Mouse (Mus musculus): ENCODE data around the gene Lrp10. TPM values are rescaled to one million over a fixed set of nuclear protein-coding genes. Genes with fewer than 3 reads are reported as not detected.

Gene Lrp10
- 57.2 and 60.6 TPM in 2 replicates for polyA plus RNA-seq (2015; fragmentation: Nextera tagmentation; extraction: Ambion mirVana)

DNA sequence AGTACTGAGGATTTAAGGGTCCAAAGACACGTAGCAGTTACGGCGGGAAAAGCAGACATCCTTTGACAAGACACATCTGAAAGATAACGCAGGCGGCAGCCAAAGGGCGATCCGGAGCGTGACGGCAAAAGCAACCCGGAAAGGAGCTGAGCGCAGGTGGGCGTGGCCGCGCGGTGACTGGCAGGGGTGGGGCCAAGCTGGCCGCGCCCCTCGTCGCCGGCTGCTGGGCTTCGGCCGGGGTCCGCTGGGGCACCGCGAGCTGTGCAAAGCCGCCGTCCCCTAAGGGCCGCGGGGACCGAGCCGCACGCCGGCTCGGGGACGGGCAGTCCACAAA, at the start of gene Lrp10:
Lrp10 (plus strand) TSS at position 179 of the 334 bp plus-strand sequence.
- peak within 1 kb of the TSS; percentile 85 for H3K27ac ChIP-seq
- H3K4me2 ChIP-seq (replicated peaks): peak within 1 kb of the TSS; percentile 72
- under 1% methylated on average over 35 of the region's 35 CpGs for WGBS
- peak within 1 kb of the TSS; percentile 92 for H3K4me3 ChIP-seq (replicated peaks)
- no peaks in the 10 kb centered on the region for H3K9me3 ChIP-seq
- H3K27me3 ChIP-seq (replicated peaks): no peaks in the 10 kb centered on the region
- ATAC-seq: peak; percentile 93
- 0 out of 2 replicates have a peak, but pooled peaks cover 3% of the 10 kb centered on the region for H3K4me1 ChIP-seq (replicated peaks)
- H3K36me3 ChIP-seq: peaks cover 14% of the 10 kb centered on the region
- peak within 1 kb of the TSS; percentile 78 for H3K9ac ChIP-seq

DNA sequence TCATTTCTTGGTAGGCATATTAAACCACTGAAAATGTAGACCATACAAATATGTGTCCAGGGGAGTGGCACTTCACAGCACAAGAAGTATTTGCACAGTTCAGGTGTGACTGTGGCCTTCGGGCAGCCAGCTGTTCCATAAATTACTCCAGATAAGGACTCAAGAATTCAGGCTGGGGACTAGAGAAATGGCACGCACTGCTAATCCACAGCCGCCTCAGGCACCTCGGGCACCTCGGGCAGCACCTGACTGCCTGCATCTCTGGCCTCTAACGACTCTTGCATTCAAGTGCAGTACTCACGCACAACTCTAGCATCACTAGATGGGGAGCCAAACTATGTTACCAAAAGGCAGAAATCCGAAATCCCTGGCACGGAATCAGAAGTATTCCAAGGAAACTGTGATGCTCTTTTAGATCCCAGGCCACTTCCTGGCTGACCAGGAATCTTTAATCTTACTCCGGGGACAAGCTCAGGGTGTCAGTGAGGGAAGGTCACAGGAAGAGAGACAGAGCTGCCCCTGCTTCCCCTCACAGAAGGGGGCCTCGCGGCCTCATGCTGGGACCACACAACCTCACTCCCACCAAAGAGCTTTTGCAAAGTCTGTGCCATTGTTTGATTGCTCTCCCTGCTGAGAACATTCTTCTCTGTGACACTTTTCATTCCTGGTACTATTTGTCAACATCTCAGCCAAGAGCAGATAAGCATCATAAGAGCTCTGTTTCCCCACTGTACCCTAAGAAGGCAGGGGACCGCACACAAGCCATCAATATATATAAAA, 48.5 kb upstream of the Lrp10 start:
- Histone ChIP-seq H3K4me3 (replicated peaks) (no peak overlapping the region), H3K9me3 (no peaks in the 10 kb centered on the region; the same call in 1 of the 2 replicates), H3K4me2 (replicated peaks) (peak overlapping the region; percentile 18; the same call in 1 of the 2 replicates), H3K4me1 (replicated peaks) (peaks cover 28% of the 10 kb centered on the region), H3K9ac (no peak overlapping the region), H3K36me3 (no peaks in the 10 kb centered on the region), H3K27me3 (replicated peaks) (no peaks in the 10 kb centered on the region), H3K27ac (0 out of 2 replicates have a peak overlapping the region, but pooled peaks have one; percentile 25)
- peak; percentile 19; the same call in 1 of the 2 replicates for ATAC-seq
- 26% methylated on average over 13 of the region's 13 CpGs for WGBS

DNA sequence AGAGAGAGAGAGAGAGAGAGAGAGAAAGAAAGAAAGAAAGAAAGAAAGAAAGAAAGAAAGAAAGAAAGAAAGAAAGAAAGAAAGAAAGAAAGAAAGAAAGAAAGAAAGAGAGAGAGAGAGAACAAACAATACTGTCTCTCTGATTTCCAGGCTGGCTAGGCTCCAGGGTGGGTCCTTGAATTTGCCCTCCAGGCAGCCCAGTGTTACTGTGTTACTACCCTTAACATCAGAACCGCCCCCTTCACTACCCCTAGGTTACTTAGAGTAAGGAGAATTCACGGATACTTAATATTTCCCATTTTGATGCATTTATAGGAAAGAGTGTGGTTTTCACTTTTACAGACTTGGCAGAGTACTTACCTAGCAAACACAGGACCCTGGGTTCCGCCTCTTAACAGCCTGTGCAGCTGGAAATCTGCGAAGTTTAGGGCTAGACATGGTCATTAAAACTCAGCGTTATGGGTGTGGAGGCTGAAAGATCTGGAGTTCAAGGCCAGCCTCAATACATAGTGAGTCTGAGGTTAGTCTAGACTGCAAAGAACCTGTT, 47.6 kb upstream of the Lrp10 start:
- no peak for ATAC-seq
- Histone ChIP-seq H3K4me2 (replicated peaks) (no peak overlapping the region), H3K9ac (no peak overlapping the region), H3K4me1 (replicated peaks) (peaks cover 28% of the 10 kb centered on the region), H3K4me3 (replicated peaks) (no peak overlapping the region), H3K36me3 (no peaks in the 10 kb centered on the region), H3K27ac (no peak overlapping the region), H3K9me3 (no peaks in the 10 kb centered on the region; the same call in 1 of the 2 replicates), H3K27me3 (replicated peaks) (no peaks in the 10 kb centered on the region)
- 59% methylated on average over 5 of the region's 5 CpGs for WGBS

DNA sequence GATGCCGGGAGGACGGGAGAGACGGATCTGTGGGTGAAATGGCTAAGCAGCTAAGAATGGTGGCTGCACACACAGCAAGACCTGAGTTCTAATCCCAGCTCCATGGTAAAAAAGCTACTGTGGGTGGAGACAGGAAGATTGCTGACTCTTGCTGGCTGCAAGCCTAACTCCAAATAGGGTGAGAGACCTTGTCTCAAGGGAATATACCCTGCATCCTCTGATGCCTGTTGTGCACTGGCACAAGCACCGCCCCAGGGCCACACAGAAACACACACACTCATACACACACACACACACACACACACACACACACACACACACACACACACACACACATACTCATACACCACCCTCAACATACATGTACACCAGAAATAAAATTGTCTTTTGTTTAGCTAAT, 47.1 kb upstream of the Lrp10 start:
- Histone ChIP-seq H3K9me3 (no peaks in the 10 kb centered on the region; the same call in 1 of the 2 replicates), H3K9ac (no peak overlapping the region), H3K27me3 (replicated peaks) (no peaks in the 10 kb centered on the region), H3K27ac (no peak overlapping the region), H3K4me1 (replicated peaks) (peaks cover 28% of the 10 kb centered on the region), H3K4me2 (replicated peaks) (no peak overlapping the region), H3K4me3 (replicated peaks) (no peak overlapping the region), H3K36me3 (no peaks in the 10 kb centered on the region)
- 91% methylated on average over 4 of the region's 4 CpGs for WGBS
- no peak for ATAC-seq

DNA sequence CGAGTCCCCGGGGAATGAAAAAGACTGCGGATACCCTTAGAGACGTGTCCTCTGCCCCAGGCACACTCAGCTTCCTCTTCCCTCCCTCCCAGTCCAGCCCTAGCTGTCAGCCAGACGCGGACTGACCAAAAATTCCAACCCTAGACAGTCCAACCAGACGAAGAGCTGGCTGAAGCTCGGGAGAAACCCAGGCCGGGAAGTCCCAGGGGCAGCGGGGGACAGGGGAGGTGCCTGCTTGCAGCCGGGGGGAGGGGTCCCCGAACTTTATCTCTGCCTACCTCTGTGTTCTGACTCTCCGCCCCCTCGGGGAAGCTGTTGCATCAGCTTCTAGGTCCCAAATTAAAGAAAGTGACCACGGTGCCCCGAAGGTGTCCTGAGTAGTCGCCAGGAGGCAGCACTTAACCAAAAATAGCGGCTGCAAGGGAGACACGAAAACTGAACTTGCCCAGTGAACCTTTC, 46.3 kb upstream of the Lrp10 start, which contains the start of gene Slc7a7:
Slc7a7 (minus strand) TSS at position 158 of the 459 bp plus-strand sequence.
- peaks cover 28% of the 10 kb centered on the region for H3K4me1 ChIP-seq (replicated peaks)
- no peak for ATAC-seq
- WGBS: 17% methylated on average over 19 of the region's 19 CpGs
- H3K4me3 ChIP-seq (replicated peaks): no peak within 1 kb of the TSS
- H3K9me3 ChIP-seq: no peaks in the 10 kb centered on the region; the same call in 1 of the 2 replicates
- H3K4me2 ChIP-seq (replicated peaks): peak within 1 kb of the TSS; percentile 33
- H3K9ac ChIP-seq: no peak within 1 kb of the TSS; the same call in 1 of the 2 replicates
- H3K27me3 ChIP-seq (replicated peaks): no peaks in the 10 kb centered on the region
- no peaks in the 10 kb centered on the region for H3K36me3 ChIP-seq
- H3K27ac ChIP-seq: no peak within 1 kb of the TSS

DNA sequence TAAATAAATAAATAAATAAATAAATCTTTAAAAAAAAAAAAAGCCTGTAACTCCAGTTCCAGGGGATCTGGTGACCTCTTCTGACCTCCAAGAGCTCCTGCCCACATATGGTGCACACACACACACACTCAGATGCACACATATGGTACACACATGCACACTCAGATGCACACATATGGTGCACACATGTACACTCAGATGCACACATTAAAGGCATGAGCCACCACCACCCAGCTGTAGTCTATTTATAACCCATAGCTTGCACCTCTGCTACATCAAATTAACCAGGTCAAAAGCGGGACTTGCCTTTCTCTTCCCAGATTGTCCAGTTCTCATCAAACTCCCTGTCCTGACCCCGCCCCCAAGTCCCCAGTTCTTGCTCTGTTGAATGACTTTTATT, 42.9 kb upstream of the Lrp10 start:
- Histone ChIP-seq H3K4me3 (replicated peaks) (no peak overlapping the region), H3K27ac (no peak overlapping the region)

DNA sequence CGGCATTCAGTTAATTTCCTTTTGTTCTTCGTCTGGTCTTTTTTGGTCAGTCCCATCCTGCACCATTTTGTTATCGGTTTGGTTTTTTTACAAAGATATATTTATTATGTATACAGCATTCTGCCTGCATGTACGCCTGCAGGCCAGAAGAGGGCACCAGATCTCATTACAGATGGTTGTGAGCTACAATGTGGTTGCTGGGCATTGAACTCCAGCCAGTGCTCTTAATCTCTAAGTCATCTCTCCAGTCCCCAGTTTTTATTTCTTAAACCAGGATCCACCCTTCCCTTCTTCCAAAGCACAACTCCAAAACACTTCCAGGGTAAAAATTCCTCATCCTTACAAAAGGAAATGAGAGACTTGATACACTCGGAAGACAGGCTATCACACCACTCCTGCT, 40.5 kb upstream of the Lrp10 start:
- H3K4me3 ChIP-seq (replicated peaks): no peak overlapping the region
- H3K9ac ChIP-seq: no peak overlapping the region
- no peaks in the 10 kb centered on the region; the same call in 1 of the 2 replicates for H3K36me3 ChIP-seq
- 71% methylated on average over 5 of the region's 5 CpGs for WGBS
- H3K4me1 ChIP-seq (replicated peaks): peaks cover 3% of the 10 kb centered on the region; the same call in 1 of the 2 replicates
- no peak overlapping the region for H3K27ac ChIP-seq
- no peaks in the 10 kb centered on the region for H3K27me3 ChIP-seq (replicated peaks)
- no peaks in the 10 kb centered on the region for H3K9me3 ChIP-seq
- no peak for ATAC-seq
- no peak overlapping the region for H3K4me2 ChIP-seq (replicated peaks)

More for the DNA sequence above, 42.9 kb upstream of the Lrp10 start:
- Histone ChIP-seq H3K9me3 (no peaks in the 10 kb centered on the region; the same call in 1 of the 2 replicates), H3K9ac (no peak overlapping the region), H3K36me3 (no peaks in the 10 kb centered on the region), H3K4me1 (replicated peaks) (0 out of 2 replicates have a peak, but pooled peaks cover 8% of the 10 kb centered on the region), H3K4me2 (replicated peaks) (no peak overlapping the region), H3K27me3 (replicated peaks) (no peaks in the 10 kb centered on the region)
- ATAC-seq: no peak
- WGBS: 81% methylated on average over 2 of the region's 2 CpGs

DNA sequence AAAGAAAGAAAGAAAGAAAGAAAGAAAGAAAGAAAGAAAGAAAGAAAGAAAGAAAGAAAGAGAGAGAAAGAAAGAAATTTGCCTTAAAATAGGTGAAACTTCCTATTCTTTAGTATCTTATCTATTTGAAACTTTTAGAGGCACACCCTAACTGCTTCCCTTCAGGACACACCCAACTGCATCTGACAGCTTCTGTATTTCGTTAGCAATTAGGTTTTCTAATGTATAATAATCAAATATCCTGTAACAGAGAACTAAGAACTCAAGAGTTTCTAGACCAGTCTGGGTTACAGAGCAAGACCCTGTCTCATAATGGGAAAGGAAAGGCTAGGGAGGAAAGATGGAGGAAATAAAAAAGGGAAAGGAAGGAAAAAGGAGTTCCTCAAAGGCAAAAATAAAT, 39.3 kb upstream of the Lrp10 start:
- Histone ChIP-seq H3K9ac (no peak overlapping the region), H3K9me3 (no peaks in the 10 kb centered on the region), H3K36me3 (peaks cover 2% of the 10 kb centered on the region; the same call in 1 of the 2 replicates), H3K4me2 (replicated peaks) (no peak overlapping the region), H3K4me3 (replicated peaks) (no peak overlapping the region), H3K4me1 (replicated peaks) (peaks cover 9% of the 10 kb centered on the region), H3K27ac (no peak overlapping the region), H3K27me3 (replicated peaks) (no peaks in the 10 kb centered on the region)
- ATAC-seq: no peak
- 79% methylated on average over 1 of the region's 1 CpGs for WGBS

DNA sequence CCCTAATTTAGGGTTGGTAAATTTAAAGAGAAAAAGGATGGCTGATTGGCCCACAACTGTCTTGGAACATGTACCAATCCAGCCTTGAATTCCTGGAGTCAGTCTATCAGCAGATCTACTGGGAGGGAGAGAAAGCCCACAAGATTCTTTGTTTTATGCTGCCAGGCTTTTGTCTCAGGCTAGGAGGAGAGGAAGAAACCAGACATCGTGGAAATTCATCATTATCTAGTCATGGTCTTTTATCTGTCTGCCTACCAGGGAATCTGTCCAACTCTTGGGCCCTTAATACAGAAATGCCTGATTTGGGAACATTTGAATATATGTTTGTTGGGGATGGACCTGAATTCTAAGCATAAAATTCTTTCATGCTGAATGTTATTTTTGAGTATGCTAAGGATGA, 38.4 kb upstream of the Lrp10 start:
- no peaks in the 10 kb centered on the region for H3K27me3 ChIP-seq (replicated peaks)
- H3K27ac ChIP-seq: no peak overlapping the region
- no peak overlapping the region for H3K4me3 ChIP-seq (replicated peaks)
- H3K9ac ChIP-seq: no peak overlapping the region
- H3K36me3 ChIP-seq: peaks cover 2% of the 10 kb centered on the region; the same call in 1 of the 2 replicates
- WGBS: 78% methylated on average over 1 of the region's 1 CpGs
- H3K4me1 ChIP-seq (replicated peaks): peaks cover 18% of the 10 kb centered on the region
- peak overlapping the region; percentile 62; the same call in 1 of the 2 replicates for H3K4me2 ChIP-seq (replicated peaks)
- ATAC-seq: no peak
- H3K9me3 ChIP-seq: no peaks in the 10 kb centered on the region

DNA sequence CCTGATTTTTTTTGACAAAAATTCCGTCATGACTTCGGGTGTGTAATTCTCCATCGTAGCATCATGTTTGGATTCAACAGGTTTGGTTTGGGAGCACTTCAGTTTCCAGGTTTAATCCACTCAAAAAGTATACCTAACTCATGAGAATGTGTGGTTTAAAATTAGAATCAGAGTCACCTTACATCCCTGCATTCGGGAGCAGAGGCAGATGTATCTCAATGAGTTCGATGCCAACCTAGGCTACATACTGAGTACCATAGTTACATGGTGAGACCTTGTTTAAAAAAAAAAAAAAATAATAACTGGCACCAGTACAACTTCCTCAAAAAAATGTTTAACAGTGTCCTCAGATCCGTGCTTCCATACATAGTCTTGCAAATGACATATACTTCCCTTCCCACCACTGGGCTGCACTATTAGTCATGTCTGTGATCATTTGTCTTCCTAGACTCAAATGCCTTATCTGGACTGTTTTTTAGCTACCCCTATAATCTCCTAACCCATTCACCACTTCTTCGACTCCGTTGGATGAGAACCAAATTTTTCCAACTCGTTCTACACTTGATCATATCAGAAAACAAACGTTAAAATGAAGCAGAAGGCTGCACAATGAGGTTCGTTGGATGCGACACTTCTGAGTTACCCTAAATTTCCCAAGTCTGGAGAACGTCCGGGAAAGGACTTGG, 37.8 kb upstream of the Lrp10 start:
- Histone ChIP-seq H3K9me3 (no peaks in the 10 kb centered on the region), H3K9ac (peak overlapping the region; percentile 94), H3K27ac (peak overlapping the region; percentile 81), H3K4me2 (replicated peaks) (peak overlapping the region; percentile 62), H3K36me3 (peaks cover 2% of the 10 kb centered on the region; the same call in 1 of the 2 replicates), H3K4me1 (replicated peaks) (peaks cover 20% of the 10 kb centered on the region), H3K4me3 (replicated peaks) (peak overlapping the region; percentile 91), H3K27me3 (replicated peaks) (no peaks in the 10 kb centered on the region)
- peak; percentile 31; the same call in 1 of the 2 replicates for ATAC-seq
- 34% methylated on average over 14 of the region's 14 CpGs for WGBS

DNA sequence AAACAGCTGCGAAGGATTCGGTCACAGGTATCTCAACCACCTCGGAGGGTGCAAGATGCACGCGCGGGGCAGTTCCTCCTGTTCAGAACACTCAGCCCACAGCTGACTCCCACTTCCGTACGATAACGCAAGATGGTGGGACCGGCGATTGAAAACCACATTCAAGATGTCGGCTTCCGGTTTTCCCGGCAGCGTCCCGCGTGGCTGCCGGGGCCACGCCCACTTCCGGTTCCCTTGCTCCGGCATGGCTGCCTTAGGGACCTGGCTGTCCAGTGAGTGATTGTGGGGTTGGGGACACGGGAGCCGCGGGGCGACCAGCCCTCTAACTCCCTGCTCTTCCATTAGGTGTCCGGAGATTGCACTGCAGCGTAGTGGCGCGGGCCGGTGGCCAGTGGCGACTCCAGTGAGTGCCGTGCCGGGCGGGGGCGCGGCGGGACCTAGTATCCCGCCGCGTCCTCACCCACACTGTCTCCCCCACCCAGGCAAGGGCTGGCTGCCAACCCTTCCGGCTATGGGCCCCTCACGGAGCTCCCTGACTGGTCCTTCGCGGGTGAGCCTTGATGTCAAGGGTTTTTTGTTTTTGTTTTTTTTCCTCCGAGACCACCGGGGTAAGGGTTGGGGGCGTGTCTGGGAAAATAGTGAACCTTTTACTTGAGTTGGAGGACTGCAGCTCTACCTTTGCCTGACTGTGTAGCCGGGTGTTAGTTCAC, 37.1 kb upstream of the Lrp10 start, which contains the start of gene Mrpl52:
Mrpl52 (plus strand) TSS at position 221 of the 710 bp plus-strand sequence.
- peak within 1 kb of the TSS; percentile 94 for H3K9ac ChIP-seq
- no peaks in the 10 kb centered on the region for H3K27me3 ChIP-seq (replicated peaks)
- H3K9me3 ChIP-seq: no peaks in the 10 kb centered on the region
- under 1% methylated on average over 48 of the region's 48 CpGs for WGBS
- peak within 1 kb of the TSS; percentile 91 for H3K4me3 ChIP-seq (replicated peaks)
- peaks cover 2% of the 10 kb centered on the region; the same call in 1 of the 2 replicates for H3K36me3 ChIP-seq
- H3K4me1 ChIP-seq (replicated peaks): peaks cover 20% of the 10 kb centered on the region
- peak within 1 kb of the TSS; percentile 62 for H3K4me2 ChIP-seq (replicated peaks)
- peak; percentile 77 for ATAC-seq
- peak within 1 kb of the TSS; percentile 81 for H3K27ac ChIP-seq
